Mouse (Mus musculus) bone marrow macrophage, adult 2 months (primary cell): Measurements from ENCODE around the gene Atg10.

Experiments used
- CTCF ChIP-seq: IDR thresholded peaks from 2 replicates; pipeline ENCODE4 v1.5.1; 2012; ENCODE audit warnings: low read depth, mild to moderate bottlenecking, low read length, moderate library complexity
- POLR2A ChIP-seq: IDR thresholded peaks from 2 replicates; pipeline ENCODE4 v1.6.1; 2012; ENCODE audit warnings: mild to moderate bottlenecking, low read depth, low read length, borderline replicate concordance

DNA sequence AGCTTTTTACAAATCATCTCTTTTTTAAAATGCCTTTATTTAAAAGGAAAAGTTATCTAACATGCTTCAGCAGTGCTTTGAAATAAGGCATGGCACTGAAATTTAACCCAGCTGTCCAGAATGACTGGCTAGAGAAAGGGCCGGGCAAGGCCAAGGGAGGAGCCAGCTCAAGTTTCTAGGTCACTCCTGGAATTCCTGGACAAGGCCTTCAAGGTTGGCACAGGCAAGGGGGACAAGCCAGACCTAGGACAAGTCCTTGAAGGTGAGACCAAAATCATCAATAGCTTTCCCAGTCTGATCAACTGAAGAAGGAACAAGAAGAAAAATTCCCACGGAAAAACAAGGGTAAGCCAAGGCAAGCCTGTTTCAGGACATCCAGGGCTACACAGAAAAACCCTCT, 63.9 kb downstream of the Atg10 start:
- TF ChIP-seq CTCF (no peak), POLR2A (no peak)
